Mouse (Mus musculus) embryonic stem cell, embryonic (primary cell): ENCODE data around the gene Fndc9.

Experiments
- CTCF ChIA-PET, 4 experiments: fragments of 300-600 bp in 2 of 4; fragments of 350-600 bp in 2 of 4; sonication (Branson Sonifier 250); formaldehyde crosslinking; loops; one replicate each; lab custom pipeline; 2022; ENCODE audit warnings: inconsistent platforms in 2 of 4; lab: Charles Lee
- POLR2A ChIA-PET, 4 experiments: fragments of 300-600 bp in 2 of 4; fragments of 350-600 bp in 2 of 4; sonication (Branson Sonifier 250); formaldehyde crosslinking; loops; one replicate each; lab custom pipeline; 2022; ENCODE audit warnings: antibody characterized with exemption in 4 of 4, inconsistent platforms in 1 of 4; lab: Charles Lee

Fndc9 gene

DNA sequence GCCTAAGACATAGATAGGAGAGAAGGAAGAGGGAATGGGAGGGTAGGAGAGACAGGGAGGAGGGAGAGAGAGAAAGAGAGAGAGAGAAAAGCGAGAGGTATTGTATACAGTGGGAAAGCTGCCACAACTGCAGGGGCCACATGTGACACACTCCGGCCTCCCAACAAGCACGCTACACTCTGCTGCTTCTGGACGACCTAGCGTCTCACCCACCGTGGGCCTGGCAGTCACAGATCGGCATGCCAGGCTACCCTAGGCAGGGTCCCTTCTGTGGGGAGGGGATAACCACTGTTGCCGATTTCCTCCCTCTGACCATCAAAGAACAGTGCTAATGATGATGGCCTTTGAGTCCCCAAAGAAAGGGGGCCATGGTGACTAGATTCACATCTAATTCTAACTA is 23.4 kb downstream of the Fndc9 start:
- ChIA-PET CTCF (interaction anchor here (0.6 to 3.0 kb wide), 52 partner anchors 9 to 1193 kb away, joined by 3 to 26 read pairs (median 4); partner anchors contain the start of genes Fndc9 (in 1 of the 4), Lsm11 (in 1 of the 4) and Thg1l (in 1 of the 4)), POLR2A (interaction anchor here in 3 of 4 experiments (0.6 to 1.2 kb wide), 4 partner anchors 11 to 186 kb away, joined by 3 read pairs; no protein-coding TSS in a partner anchor)

DNA sequence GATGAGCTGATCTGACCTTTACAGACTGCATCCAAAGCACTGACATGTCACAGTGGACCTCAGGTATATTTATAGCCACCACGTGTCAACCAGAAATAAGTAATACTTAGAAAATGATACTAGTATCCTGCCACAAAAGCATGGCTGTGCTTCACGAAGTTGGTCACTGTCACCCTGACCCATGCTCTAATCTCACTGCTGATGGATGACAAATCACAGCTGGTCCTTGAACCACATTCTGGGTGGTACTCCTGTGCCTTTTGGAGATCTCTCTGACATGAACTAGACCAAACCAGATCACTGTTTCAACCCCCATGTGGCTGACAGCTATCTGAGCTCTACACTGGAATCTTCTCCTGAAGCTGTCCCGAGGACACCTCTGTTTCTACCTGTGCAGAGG is 27.5 kb downstream of the Fndc9 start:
- CTCF ChIA-PET: interaction anchor here in 2 of 4 experiments (1.0 to 2.6 kb wide), 3 partner anchors 11 to 14 kb away, joined by 4 to 6 read pairs (median 4); no protein-coding TSS in a partner anchor
- POLR2A ChIA-PET: interaction anchor here in 1 of 4 experiments (0.6 kb wide), 1 partner anchor 21 kb away, joined by 3 read pairs; no protein-coding TSS in a partner anchor

DNA sequence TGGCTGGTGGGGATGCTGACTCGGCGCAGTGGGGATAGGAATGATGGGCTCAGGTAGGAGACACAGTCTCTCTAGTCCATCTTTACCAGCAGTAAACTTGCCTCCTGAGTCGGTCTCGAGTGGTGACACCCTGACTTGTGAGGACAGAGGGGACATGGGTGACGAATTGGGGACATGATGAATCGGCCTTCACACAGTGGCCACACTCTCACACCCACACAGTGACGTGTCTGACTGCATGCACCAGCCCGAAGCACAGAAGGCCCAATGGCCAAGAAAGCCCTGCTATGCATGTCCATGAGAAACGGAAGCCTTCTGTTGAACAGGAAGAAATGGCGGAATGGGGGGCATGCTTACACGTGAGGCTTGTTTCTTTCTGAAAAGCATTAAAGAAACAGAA is 28.0 kb downstream of the Fndc9 start:
- ChIA-PET CTCF (interaction anchor here in 2 of 4 experiments (1.0 to 2.6 kb wide), 2 partner anchors 11 kb away, joined by 4 to 6 read pairs; no protein-coding TSS in a partner anchor), POLR2A (interaction anchor here in 1 of 4 experiments (0.7 kb wide), 1 partner anchor 304 kb away, joined by 3 read pairs; no protein-coding TSS in a partner anchor)

DNA sequence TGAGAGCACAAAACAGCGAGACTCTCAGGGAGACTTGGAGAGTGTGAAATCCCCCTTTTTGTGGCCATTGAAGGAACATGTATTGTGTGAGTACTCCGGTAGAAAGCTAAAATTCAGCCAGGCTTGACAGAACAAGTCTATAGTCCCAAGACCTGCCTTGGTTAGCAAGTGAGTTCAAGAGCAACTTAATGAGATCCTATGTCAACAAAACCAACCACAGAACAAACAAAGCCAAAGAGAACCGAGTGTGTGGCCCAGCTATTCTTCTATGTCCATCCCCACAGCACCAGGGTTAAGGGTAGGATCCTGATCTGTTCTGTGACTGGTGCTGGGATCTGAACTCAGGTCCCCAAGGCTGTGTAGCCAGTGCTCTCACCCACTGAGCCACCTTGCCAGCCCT is 29.3 kb downstream of the Fndc9 start:
- POLR2A ChIA-PET: interaction anchor here in 1 of 4 experiments (1.0 kb wide), 1 partner anchor 28 kb away, joined by 4 read pairs; no protein-coding TSS in a partner anchor
- CTCF ChIA-PET: interaction anchor here (0.6 to 2.6 kb wide), 8 partner anchors 9 to 120 kb away, joined by 3 to 19 read pairs (median 3); no protein-coding TSS in a partner anchor

DNA sequence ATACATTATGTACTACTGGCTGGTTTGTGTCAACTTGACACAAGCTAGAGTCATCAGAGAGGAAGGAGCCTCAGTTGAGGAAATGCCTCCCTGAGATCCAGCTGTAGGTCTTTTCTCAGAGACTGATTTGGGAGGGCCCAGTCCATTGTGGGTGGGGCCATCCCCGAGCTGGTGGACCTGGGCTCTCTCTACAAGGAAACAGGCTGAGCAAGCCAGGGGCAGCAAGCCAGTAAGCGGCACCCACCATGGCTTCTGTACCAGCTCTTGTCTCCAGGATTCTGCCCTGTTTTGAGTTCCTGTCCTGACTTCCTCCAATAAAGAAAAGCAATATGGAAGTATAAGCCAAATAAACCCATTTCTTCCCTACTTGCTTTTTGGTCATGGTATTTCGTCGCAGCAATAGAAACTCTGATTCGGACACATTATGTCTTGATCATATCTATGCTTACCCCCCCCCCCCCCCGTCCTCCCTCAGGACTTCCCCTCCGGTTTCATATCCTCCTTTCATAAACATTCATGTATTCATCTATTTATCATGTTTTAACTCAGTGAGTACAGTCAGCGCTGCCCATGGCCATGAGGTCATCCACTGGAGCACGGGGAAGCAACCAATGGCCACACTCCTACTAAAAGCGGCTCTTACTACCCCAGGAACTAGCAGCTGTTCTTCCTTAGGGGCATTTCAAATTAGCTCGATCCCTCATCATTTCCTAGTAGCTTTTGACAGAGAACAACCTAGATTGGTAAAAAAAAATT is 29.9 kb downstream of the Fndc9 start:
- ChIA-PET CTCF (interaction anchor here (0.6 to 2.6 kb wide), 12 partner anchors 10 to 480 kb away, joined by 3 to 19 read pairs (median 3); no protein-coding TSS in a partner anchor), POLR2A (interaction anchor here in 1 of 4 experiments (0.9 kb wide), 1 partner anchor 12 kb away, joined by 3 read pairs; no protein-coding TSS in a partner anchor)

DNA sequence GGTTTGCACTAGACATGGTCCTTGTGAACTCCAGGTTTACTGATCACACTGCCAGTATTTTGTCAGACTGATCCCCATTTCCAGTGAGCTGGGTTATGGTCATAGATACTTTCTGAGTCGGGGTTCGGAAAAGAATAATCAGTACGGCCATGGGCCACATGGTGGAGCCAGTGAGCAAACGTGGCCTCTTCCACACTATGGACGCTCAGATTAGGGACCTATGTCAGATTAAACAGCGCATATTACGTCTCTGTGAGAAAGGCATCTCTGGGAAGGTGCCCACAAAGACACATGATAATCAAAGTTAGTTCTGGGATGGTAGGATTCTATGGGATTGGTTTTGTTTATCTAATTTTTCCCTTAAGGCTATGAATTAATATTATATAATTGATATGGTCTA is 33.7 kb downstream of the Fndc9 start:
- ChIA-PET CTCF (interaction anchor here in 3 of 4 experiments (0.5 to 1.8 kb wide), 8 partner anchors 11 to 1522 kb away, joined by 3 to 14 read pairs (median 6); no protein-coding TSS in a partner anchor), POLR2A (interaction anchor here in 2 of 4 experiments (0.9 to 2.1 kb wide), 4 partner anchors 9 to 15 kb away, joined by 3 to 6 read pairs (median 4); no protein-coding TSS in a partner anchor)

DNA sequence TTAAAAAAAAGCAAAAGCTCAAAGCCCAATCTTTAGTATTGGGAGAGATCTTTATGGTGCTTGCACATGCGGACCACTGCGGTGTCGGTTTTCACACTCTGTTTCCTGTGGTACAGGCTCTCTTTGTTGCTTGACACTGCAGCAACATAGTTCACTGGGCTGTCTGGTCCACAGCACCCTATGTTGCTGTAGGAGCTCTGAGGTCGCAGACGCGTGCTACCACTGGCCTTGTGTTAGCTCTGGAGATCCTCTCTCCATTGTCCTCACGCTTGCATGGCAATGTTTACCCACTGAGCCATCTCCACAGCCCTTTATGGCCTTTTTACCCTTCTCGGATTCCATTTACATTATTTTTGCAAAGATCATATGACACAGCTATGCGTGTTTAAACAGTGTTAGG is 34.1 kb downstream of the Fndc9 start:
- ChIA-PET CTCF (interaction anchor here in 3 of 4 experiments (0.5 to 1.8 kb wide), 7 partner anchors 11 to 1523 kb away, joined by 3 to 14 read pairs (median 6); no protein-coding TSS in a partner anchor), POLR2A (interaction anchor here in 2 of 4 experiments (0.9 to 2.1 kb wide), 4 partner anchors 9 to 15 kb away, joined by 3 to 6 read pairs (median 4); no protein-coding TSS in a partner anchor)

DNA sequence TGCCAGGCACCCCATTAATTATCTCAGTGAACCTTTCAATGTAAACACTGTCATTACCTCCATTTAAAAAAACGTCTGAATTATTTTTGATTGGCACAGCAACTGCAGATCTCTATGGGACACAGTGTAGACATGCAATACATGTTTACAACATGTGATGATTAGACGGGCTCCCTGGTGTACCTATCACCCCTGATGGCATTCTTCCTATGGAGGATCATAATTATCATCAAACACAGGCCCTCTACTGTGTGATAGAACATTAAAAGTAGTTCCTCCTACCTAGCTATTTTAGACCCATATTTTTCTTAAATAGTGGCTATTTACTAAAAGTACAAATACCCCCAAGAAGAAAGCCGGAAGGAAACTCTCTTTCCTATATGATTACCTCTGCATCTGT is 34.6 kb downstream of the Fndc9 start:
- ChIA-PET POLR2A (interaction anchor here in 2 of 4 experiments (0.6 to 2.1 kb wide), 5 partner anchors 10 to 15 kb away, joined by 3 to 6 read pairs (median 4); no protein-coding TSS in a partner anchor), CTCF (interaction anchor here in 3 of 4 experiments (0.5 to 1.8 kb wide), 6 partner anchors 11 to 1523 kb away, joined by 3 to 12 read pairs (median 6); no protein-coding TSS in a partner anchor)

DNA sequence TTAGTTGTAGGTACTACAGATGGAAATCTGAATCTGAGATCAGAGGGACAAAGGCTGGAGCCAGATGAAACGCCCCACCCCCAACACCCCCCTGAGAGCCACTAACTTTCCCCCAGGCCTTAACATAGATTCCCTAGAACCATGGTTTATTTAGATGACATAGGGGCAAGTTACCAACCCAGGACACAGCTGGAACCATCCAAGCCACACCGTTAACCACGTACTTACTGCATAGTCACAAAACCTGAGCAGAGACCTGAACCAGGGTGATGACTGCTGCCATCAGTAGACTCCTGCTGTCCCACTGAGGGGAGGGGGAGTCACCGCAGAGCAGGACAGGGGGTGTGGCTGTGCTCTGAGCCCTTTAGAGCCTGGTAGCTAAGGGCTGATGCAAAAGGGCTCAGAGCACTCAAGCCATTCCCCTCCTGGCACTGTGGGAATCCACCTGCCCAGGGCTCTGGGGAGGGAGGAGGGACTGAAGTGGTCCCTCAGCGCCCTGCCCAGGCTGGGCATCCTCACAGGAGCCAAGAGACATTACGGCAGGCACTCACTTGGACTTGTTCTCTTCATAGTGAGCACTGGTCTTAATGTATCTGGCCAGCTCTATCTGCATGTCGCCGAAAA is 36.8 kb downstream of the Fndc9 start:
- ChIA-PET POLR2A (interaction anchor here in 1 of 4 experiments (1.2 kb wide), 1 partner anchor 11 kb away, joined by 4 read pairs; no protein-coding TSS in a partner anchor), CTCF (interaction anchor here in 1 of 4 experiments (0.9 to 1.8 kb wide), 4 partner anchors 11 to 40 kb away, joined by 3 to 4 read pairs (median 4); partner anchors contain the start of gene Cyfip2)

DNA sequence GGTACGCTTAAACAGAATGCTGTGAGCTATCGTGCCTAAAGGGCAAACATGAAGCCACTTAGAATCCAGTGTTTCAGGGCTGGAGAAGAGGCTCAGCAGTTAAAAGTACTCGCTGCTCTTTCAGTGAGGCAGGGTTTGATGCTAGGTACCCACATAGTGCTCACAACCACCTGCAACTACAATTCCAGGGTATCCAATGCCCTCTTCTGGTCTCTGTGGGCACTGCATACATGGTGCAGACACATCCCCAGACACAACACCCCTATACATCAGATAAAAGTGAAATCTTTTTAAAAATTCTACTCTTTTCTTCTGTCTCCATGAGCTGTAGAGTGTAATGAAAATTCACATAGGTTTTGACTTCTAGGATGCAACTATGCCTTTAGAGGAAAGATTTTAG is 38.6 kb downstream of the Fndc9 start:
- POLR2A ChIA-PET: no interaction called here

DNA sequence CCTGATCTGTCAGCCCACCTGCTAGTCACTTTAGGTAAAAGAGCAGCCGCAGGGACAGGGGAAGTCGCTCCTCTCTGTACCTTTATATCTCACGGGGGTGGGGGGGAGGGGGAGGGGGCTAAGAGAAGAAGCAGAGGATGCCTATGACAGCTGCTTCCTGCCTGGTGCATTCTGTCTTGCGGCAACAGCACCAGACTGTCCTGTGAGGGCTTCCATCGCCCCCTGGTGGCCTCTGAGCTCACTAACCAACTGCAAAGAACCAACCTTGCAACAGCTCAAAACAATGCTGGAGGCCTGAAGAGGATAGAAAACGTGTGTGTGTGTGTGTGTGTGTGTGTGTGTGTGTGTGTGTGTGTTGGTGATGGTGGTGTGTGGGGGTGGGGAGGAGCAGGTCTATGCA is 40.0 kb downstream of the Fndc9 start:
- POLR2A ChIA-PET: interaction anchor here (0.6 to 1.0 kb wide), 10 partner anchors 18 to 1720 kb away, joined by 3 to 4 read pairs (median 3); no protein-coding TSS in a partner anchor
- CTCF ChIA-PET: interaction anchor here (0.5 to 4.1 kb wide), 114 partner anchors 8 to 1775 kb away, joined by 3 to 26 read pairs (median 4); partner anchors contain the start of genes Cyfip2 (in 2 of the 4), Fndc9 (in 1 of the 4), Lsm11 (in 1 of the 4) and Sox30 (in 1 of the 4)

More for the DNA sequence above, 38.6 kb downstream of the Fndc9 start:
- CTCF ChIA-PET: interaction anchor here in 3 of 4 experiments (0.6 to 4.1 kb wide), 8 partner anchors 9 to 347 kb away, joined by 3 to 26 read pairs (median 7); no protein-coding TSS in a partner anchor

DNA sequence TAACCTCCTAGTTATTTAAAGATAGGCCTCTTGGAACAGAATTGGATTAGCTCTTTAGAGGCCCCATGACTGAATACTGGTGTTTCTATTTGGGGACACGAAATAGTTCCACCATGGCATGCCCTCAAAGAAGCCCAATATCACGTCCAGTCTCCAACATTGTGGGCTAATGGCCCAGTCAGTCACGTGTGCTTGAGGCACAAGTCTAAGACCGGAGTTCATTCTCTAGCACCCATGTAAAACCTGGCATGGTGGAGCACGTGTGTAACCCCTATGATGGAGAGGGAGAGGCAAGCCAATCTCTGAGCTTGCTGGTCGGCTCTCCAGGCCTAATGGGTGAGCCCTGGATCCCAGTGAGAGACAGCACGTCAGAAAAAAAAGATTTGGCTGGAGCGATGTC is 40.8 kb downstream of the Fndc9 start:
- CTCF ChIA-PET: interaction anchor here (0.6 to 4.1 kb wide), 63 partner anchors 10 to 413 kb away, joined by 3 to 26 read pairs (median 4); partner anchors contain the start of genes Cyfip2 (in 3 of the 4), Fndc9 (in 1 of the 4) and Lsm11 (in 1 of the 4)
- POLR2A ChIA-PET: interaction anchor here in 1 of 4 experiments (0.8 to 1.1 kb wide), 3 partner anchors 21 to 161 kb away, joined by 3 read pairs; partner anchors contain the start of gene Med7

DNA sequence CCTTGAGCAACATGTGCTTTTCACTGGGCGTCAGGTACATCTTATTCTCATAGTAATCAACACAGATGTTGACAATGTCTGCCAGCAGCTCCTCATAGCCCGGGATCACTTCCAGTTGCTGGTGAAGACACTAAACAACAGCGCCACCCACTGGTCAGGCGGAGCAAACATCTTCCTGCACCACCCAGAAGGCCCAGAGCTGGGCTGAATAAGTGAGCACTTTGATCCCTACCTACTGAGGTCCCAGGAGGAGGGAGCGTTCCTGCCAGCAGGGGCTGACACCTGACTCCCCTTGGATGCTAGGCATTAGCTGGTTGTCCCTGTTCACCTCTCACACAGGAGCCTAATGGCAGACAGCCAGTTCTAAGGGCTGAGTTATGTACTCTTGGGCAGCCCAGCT is 41.4 kb downstream of the Fndc9 start:
- CTCF ChIA-PET: interaction anchor here (0.5 to 4.1 kb wide), 69 partner anchors 11 to 771 kb away, joined by 3 to 26 read pairs (median 4); partner anchors contain the start of genes Cyfip2 (in 3 of the 4), Fndc9 (in 1 of the 4) and Lsm11 (in 1 of the 4)
- POLR2A ChIA-PET: interaction anchor here in 2 of 4 experiments (0.8 to 1.2 kb wide), 4 partner anchors 21 to 160 kb away, joined by 3 read pairs; partner anchors contain the start of gene Med7 (in 1 of the 2)

DNA sequence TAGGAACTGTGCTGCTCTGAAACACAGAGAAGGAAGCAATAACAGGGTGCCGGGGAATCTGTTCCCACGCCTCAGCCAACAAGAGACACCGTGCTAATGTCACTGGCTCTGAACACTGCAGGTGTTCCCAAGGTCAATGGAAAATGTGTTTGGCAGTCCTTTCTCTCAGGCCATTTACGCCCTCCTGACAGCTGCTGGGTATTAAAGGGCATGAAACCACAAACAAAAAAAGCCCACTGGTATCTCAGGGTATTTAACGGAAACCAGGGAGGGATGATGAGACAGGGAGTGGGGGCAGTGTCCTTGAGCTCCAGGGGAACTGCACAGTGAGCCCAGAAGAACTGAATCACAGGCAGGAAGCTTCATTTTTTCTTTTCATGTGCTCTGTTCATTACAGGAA is 42.8 kb downstream of the Fndc9 start:
- POLR2A ChIA-PET: interaction anchor here in 1 of 4 experiments (0.6 to 1.2 kb wide), 3 partner anchors 14 to 353 kb away, joined by 3 read pairs; no protein-coding TSS in a partner anchor
- CTCF ChIA-PET: interaction anchor here in 2 of 4 experiments (0.7 to 4.1 kb wide), 3 partner anchors 19 to 74 kb away, joined by 3 to 26 read pairs (median 10); no protein-coding TSS in a partner anchor

DNA sequence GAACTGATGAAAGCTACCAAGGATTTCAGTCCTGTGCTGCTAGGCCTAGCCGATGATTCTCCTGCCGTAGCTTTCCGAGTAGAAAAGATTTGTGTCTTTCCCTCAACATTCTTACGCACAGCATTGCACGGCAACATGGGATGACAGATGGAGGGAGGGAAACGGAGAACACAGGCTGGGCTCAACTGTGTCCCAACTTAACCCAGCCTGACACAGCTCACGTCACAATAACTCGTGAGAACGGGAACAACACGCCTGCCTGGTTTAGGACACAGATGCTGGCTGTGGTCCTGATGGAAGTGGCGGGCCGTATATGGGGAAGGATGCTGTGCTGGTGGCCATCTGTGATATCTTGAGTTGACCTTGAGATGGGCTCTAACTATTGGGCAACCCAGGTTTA is 43.4 kb downstream of the Fndc9 start:
- POLR2A ChIA-PET: interaction anchor here in 1 of 4 experiments (0.6 to 1.1 kb wide), 2 partner anchors 14 to 354 kb away, joined by 3 read pairs; no protein-coding TSS in a partner anchor
- CTCF ChIA-PET: interaction anchor here in 1 of 4 experiments (0.7 kb wide), 1 partner anchor 75 kb away, joined by 3 read pairs; no protein-coding TSS in a partner anchor

DNA sequence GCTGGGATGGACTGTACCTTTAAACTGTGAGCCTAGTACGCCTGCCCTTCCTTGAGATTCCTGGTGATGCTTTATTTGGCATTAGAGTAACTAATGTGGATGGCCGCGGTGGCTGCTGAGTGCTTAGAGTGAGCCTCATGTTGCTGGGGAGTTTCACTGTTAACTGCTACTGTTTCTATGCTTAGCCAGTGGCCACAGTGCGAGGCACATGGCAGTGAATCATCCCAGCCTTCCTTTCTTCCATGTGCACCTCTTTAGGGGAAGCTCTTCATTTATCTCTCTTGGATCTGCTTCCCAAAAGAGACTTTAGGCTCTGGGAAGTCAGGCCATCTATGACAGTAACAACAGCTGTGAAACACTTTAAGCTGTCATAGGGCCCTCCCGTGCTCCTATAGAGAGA is 47.3 kb downstream of the Fndc9 start:
- ChIA-PET POLR2A (interaction anchor here in 1 of 4 experiments (0.6 kb wide), 1 partner anchor 145 kb away, joined by 3 read pairs; no protein-coding TSS in a partner anchor), CTCF (no interaction called here)
